Mouse (Mus musculus): Measurements from ENCODE around the gene Bola3.
"Not testable (repeated sequence)": the region's sequence is repeated elsewhere in the genome, so short reads cannot be mapped to it uniquely, and the experiment has no call there.

DNA sequence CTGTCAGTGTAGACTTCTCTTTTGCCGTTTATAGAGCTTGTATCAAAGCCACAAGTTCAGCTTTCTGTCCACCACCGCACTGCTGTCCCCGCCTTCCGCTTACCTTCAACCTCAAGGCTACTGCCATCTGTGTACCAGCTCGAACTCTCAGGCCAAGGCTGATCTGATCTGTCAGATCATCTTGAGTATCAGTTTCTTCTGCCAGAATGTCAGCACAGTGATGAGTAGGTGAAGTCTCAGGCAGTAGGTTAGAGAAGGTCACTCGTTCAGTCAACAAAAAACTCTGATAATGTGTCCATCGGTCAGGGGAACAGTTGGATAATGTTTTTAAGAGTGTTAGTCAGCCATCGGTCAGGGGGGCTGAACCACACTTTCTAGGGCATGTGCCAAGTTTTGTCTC is 3.7 kb upstream of the Bola3 start:
- TF ChIP-seq CTCF, POLR2A (IDR thresholded peaks at IDR 0.05; ENCODE audit: extremely low read depth, insufficient read depth, low read length): not testable (repeated sequence)
